Mouse (Mus musculus) brain, embryonic 14.5 days (tissue): Measurements from ENCODE around the gene Hba-x.

ENCODE experiments used
- CTCF ChIP-seq: fragments of 200-500 bp; IDR thresholded peaks from 2 replicates; pipeline ENCODE4 v1.5.1; 2012; ENCODE audit warnings: inconsistent platforms, mild to moderate bottlenecking, moderate library complexity, borderline replicate concordance; ENCODE audit not compliant: insufficient read depth, insufficient read length; ENCODE audit errors: extremely low read depth
- POLR2A ChIP-seq: fragments of 200-500 bp; IDR thresholded peaks from 2 replicates; pipeline ENCODE4 v1.6.1; 2012; ENCODE audit warnings: mild to moderate bottlenecking, inconsistent platforms, borderline replicate concordance; ENCODE audit not compliant: poor library complexity, insufficient read depth, insufficient read length, severe bottlenecking; ENCODE audit errors: extremely low read depth

GRCm38 (mm10) chr11:32287493-32287825 lies 11.3 kb downstream of the Hba-x start:
- no peak for TF ChIP-seq POLR2A
- TF ChIP-seq CTCF = no peak
